Mouse (Mus musculus) small intestine, adult 2 months (tissue): ENCODE results near the gene Exd2. TPM values are rescaled to one million over a fixed set of nuclear protein-coding genes. Genes with fewer than 3 reads are reported as not detected.

Experiments
- H3K27ac ChIP-seq: fragments of 200-500 bp; 2 replicates; pipeline ENCODE4 v1.5.1; 2012; ENCODE audit warnings: low read depth, low read length, control low read depth, inconsistent platforms; ENCODE audit not compliant: insufficient read depth
- H3K27me3 ChIP-seq: fragments of 200-500 bp; 2 replicates; pipeline ENCODE4 v1.6.1; 2012; ENCODE audit warnings: mild to moderate bottlenecking, moderate library complexity, low read length, inconsistent platforms; ENCODE audit not compliant: control insufficient read depth, insufficient read depth
- H3K36me3 ChIP-seq: fragments of 200-500 bp; 2 replicates; pipeline ENCODE4 v1.6.1; 2012; ENCODE audit warnings: mild to moderate bottlenecking, low read length, control low read depth, inconsistent platforms; ENCODE audit not compliant: control insufficient read depth, insufficient read depth
- H3K4me1 ChIP-seq: fragments of 200-500 bp; 2 replicates; pipeline ENCODE4 v1.6.1; 2012; ENCODE audit warnings: low read length, inconsistent platforms, mixed read lengths; ENCODE audit not compliant: control insufficient read depth, insufficient read depth, insufficient read length
- H3K4me3 ChIP-seq: fragments of 200-500 bp; 2 replicates; pipeline ENCODE4 v1.5.1; 2012; ENCODE audit warnings: low read depth, mild to moderate bottlenecking, control low read depth, inconsistent platforms, low read length, moderate library complexity
- CTCF ChIP-seq: fragments of 200-500 bp; IDR thresholded peaks from 2 replicates; pipeline ENCODE4 v1.5.1; 2012; ENCODE audit warnings: low read depth, mild to moderate bottlenecking, control low read depth, inconsistent platforms, low read length, moderate library complexity, mixed read lengths; ENCODE audit not compliant: insufficient replicate concordance, insufficient read length; ENCODE audit errors: extremely low read depth
- POLR2A ChIP-seq: fragments of 200-500 bp; IDR thresholded peaks from 2 replicates; pipeline ENCODE4 v1.6.1; 2012; ENCODE audit warnings: low read depth, mild to moderate bottlenecking, control low read depth, inconsistent platforms, low read length, moderate library complexity
- WGBS: fragments of 180-500 bp; shearing (Covaris S2); methylation state at CpG from one replicate; pipeline ENCODE4 v1.1.7; 2018; 5-methylcytosine and 5-hydroxymethylcytosine counted together
- polyA plus RNA-seq: library from polyadenylated mRNA; depleted of rRNA; stranded (reverse); fragments of >200 nt; gene quantifications from 2 replicates; pipeline ENCODE4 v1.2.3, GENCODE M21; 2012; rRNA removed

Exd2 gene
- 3.6 and 4.5 TPM in 2 replicates for polyA plus RNA-seq

DNA sequence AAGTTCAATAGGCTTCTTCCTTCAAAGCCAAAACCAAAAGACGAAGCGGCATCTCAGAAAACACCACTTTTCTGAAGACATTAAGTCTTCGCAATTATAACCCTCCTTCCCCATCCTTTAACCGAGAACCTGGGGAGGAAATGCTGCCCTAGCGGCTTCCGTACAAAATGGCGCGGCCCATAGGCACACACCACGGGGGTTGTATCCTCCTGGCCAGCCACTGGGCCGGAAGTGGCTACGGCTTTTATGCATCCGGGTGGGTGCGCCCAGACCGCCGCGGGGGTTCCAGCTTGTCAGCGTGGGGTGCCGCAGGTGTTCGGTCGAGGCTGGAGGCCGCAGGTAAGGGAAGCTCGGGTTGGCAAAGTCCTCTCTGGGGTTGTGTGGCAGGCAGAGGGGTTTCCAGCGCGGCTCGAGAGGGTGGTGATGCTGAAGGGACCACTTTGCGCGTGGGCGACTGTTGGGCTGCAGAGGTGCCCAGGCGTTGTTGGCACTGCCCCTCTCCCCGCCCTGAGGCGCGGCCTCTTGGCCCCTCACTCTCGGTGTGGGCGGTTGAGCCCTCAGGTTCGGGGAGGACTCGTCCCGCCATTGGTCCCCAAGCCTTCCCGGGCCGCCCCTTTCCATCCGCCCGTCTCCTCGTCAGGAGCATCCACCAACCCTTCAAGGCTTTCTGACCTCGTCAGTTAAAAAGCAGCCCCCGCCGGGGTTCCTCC, at the start of gene Exd2:
Exd2 (plus strand) TSS at position 154 of the 710 bp plus-strand sequence.
- under 1% methylated on average over 45 of the region's 45 CpGs for WGBS
- H3K27ac ChIP-seq, result peak within 1 kb of the TSS; percentile 38
- H3K4me1 ChIP-seq, result no peaks in the 10 kb centered on the region
- H3K36me3 ChIP-seq, result no peaks in the 10 kb centered on the region
- no peaks in the 10 kb centered on the region for H3K27me3 ChIP-seq
- H3K4me3 ChIP-seq, result peak within 1 kb of the TSS; percentile 100
- 0 out of 2 replicates have a peak, but pooled peaks have one; percentile 38 for TF ChIP-seq POLR2A
- no peak for TF ChIP-seq CTCF

DNA sequence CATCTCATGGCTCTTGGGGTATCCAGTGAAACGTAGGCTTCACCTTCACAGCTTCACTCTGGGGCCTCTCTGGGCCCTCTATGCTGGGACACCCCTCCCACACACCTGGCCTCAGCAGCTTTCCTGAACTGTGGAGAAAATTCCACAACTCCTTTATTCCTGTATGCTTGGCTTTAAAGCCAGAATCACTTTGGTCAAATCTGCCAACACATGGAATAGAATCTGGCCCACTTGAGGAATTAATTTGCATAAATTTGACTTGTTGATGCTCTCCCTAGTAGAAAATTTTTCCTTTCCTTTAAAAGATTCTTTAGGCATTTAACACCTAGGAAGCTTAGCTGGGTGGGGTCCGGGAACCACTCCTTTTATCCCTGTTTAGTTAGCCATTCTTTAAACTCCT, 47.8 kb upstream of the Exd2 start:
- Histone ChIP-seq H3K4me1 (no peaks in the 10 kb centered on the region), H3K27me3 (no peaks in the 10 kb centered on the region), H3K4me3 (no peak overlapping the region), H3K27ac (no peak overlapping the region), H3K36me3 (peaks cover 10% of the 10 kb centered on the region)
- 91% methylated on average over 2 of the region's 2 CpGs for WGBS
- TF ChIP-seq POLR2A (no peak), CTCF (no peak)

DNA sequence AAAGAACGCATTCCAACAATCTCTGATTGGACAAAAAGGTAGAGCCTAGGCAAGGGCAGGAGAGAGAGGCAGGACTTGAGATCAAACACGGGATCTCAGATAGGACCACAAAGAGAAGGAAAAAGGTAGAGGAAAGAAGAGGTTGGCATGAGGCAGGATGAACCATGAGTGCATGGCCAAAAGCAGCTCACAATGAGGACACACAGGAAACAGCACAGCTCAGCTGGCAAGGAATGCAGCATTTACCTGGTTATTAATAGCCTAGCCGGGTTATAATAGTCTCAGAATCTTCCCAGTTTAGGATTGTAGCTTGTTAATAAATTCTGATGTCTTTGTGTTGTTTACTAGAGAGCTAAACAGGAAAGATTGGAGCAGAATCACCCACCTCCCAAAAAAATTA, 35.2 kb upstream of the Exd2 start:
- Histone ChIP-seq H3K27me3 (no peaks in the 10 kb centered on the region), H3K36me3 (peaks cover 6% of the 10 kb centered on the region; the same call in 1 of the 2 replicates), H3K4me1 (no peaks in the 10 kb centered on the region), H3K4me3 (no peak overlapping the region), H3K27ac (no peak overlapping the region)
- no peak for TF ChIP-seq POLR2A
- TF ChIP-seq CTCF, result no peak
- WGBS, result 77% methylated on average over 3 of the region's 3 CpGs

DNA sequence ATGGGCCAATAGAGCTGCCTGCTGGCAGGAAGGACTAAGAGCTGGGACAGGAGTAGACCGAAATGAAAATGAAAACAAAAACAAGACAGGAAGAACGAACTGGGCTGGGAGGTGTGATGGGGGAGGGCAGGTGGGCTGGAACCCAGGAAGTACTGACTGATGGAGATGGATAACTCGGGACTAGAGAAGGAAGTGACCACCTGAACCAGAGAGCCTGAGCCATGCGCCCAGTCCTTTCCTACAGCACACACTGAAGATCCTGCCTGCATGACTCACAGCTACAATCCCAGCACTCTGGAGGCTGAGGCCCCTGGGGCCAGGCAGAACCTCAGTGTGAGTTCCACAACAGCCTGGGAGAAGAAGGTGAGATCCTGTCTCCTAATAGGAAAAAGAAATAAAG, 29.6 kb upstream of the Exd2 start:
- Histone ChIP-seq H3K4me3 (no peak overlapping the region), H3K36me3 (no peaks in the 10 kb centered on the region), H3K4me1 (peaks cover 4% of the 10 kb centered on the region), H3K27ac (no peak overlapping the region), H3K27me3 (no peaks in the 10 kb centered on the region)
- no peak for TF ChIP-seq CTCF
- no peak for TF ChIP-seq POLR2A
- 39% methylated on average over 4 of the region's 4 CpGs for WGBS

DNA sequence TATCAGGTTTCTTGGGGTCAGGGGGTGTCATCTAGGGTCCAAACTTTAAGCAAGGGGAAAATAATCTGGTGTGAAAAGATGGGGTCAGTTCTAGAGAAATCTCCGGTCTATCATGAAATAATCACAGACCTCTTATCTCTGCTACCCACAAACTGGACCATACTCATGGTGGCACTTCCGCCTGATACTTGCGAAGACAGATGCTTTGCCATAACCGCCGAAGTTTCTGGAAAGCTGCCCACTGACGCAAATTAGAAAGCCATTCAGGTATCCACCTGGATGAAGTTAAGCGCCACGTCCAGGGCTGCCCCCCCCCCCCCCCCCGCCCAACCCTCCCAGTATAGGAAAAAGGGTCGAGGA, 28.3 kb upstream of the Exd2 start:
- Histone ChIP-seq H3K4me3 (peak overlapping the region; percentile 97), H3K4me1 (peaks cover 4% of the 10 kb centered on the region), H3K27ac (no peak overlapping the region), H3K27me3 (no peaks in the 10 kb centered on the region), H3K36me3 (no peaks in the 10 kb centered on the region)
- no peak for TF ChIP-seq CTCF
- 3% methylated on average over 10 of the region's 10 CpGs for WGBS

DNA sequence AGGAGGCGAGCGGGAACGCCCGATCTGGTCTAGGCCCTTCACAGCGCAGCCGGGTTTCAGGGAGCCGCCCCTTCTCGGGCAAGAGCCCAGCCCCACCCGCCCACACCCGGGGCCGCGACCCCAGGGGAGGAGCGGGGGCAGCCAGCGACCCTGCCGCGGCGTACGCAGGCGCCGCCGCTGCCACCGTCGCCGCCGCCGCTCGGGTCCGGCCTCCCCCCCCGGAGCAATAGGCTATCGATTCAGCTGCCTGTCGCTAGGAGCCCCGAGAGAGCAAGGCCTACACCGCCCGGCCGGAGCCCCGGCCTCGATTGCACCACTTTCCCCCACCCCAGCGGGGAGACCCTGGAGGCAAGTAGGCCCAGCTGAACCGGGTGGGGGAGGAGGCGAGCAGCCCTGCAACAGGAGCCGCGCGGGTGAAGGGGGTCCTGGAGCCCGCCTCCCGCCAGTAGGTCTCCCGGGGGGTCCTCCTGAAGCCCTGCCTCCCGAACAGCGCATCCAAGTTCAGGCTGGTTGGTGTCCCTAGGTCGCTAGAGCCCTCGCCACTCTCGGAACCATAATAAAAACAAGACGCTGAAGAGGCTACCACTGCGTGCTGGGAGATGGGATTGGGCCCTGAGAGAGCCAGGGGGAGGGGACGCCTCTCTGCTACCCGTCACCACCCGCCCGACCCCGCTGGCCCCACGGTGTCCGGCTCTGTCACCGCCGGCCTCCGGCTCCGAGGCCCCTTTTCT, 27.8 kb upstream of the Exd2 start:
- TF ChIP-seq CTCF (no peak), POLR2A (no peak)
- H3K4me1 ChIP-seq, result peaks cover 4% of the 10 kb centered on the region
- under 1% methylated on average over 63 of the region's 64 CpGs for WGBS
- H3K36me3 ChIP-seq, result no peaks in the 10 kb centered on the region
- H3K27ac ChIP-seq, result peak overlapping the region; percentile 91
- H3K27me3 ChIP-seq, result no peaks in the 10 kb centered on the region
- H3K4me3 ChIP-seq, result peak overlapping the region; percentile 97

DNA sequence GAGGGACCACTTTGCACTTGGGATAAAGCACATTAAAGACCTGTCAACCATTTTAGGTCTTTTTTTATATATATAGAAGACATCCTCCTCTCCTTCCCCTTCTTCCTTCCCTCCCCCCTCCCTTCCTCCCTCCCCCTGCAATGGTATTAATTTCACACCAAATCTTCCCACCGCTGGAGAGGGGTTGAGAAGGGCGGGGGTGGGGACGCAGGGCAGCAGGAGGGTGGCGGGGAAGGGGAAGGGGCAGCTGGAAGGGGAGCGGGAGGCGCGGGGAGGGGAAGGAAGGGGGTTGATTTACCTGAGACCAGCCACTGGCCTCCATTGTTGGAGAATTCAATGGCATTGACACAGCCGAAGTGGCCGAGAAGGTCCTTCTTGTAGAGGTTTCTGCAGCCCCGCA, 27.0 kb upstream of the Exd2 start:
- H3K27ac ChIP-seq, result peak overlapping the region; percentile 58
- H3K36me3 ChIP-seq, result no peaks in the 10 kb centered on the region
- no peak for TF ChIP-seq CTCF
- no peak for TF ChIP-seq POLR2A
- H3K4me1 ChIP-seq, result peaks cover 4% of the 10 kb centered on the region
- WGBS, result 0% methylated on average over 7 of the region's 10 CpGs
- H3K4me3 ChIP-seq, result peak overlapping the region; percentile 97
- no peaks in the 10 kb centered on the region for H3K27me3 ChIP-seq
